8 mouse cellular contexts compared by ENCODE assay signal in the genomic region with DNA sequence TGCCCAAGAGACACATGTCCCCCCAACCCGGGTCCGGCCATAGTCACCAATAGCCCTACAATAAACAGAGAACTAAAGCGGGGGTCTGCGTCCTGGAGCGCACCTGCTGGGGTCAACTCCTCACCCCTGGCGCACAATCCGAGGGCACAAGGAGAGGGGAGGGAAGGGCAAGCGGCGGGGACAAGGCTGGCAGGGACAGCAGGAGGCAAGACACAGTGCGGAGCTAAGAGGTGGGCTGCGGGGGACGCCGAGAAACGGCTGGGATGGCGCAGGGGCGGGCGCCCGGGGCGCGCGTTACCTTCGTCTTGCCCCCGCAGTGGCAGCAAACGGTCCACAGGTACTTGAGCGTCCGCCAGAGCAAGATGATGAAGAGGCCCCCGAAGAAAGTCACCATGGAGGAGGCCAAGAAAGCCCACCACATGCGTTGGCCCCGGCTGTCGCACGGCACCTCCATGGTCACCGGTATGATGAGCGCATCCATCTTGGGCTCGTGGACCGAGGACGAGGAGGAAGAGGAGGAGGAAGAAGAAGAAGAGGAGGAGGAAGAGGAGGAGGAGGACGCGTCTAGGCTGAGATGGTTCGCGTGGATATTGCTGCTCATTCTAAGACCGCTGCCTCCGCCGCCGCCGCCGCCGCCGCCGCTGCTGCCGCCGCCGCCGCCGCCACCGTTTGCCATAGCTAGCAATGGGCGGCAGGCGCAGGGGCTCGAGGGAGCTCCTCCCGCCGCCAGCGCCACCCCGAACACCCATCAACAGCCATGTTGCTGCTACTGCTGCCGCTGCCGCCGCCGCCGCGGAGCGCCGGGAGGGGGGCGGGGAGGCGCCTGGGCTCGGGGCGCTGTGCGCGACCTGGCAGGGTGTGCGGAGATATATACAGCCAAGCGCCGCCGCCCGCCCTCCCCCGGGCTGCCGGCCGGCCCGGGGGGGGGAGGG. TPM values are rescaled to one million over a fixed set of nuclear protein-coding genes. Genes with fewer than 3 reads are reported as not detected.
DNase-seq lines count a peak whose midpoint lies in the region; ATAC-seq and TF ChIP-seq lines count a peak whose summit lies in the region.

No protein-coding gene starts in this region.

- no peaks in the 10 kb centered on the region for H3K36me3 ChIP-seq in thymus, adult 2 months (ENCODE audit: control insufficient read depth, insufficient read depth, low read length)
- H3K36me3 ChIP-seq in embryonic facial prominence, embryonic 15.5 days, result no peaks in the 10 kb centered on the region
- no peaks in the 10 kb centered on the region for H3K36me3 ChIP-seq in hindbrain, embryonic 10.5 days
- no peaks in the 10 kb centered on the region for H3K36me3 ChIP-seq in lung, embryonic 16.5 days (ENCODE audit: control insufficient read depth, insufficient read depth, low read length)

- no peak for TF ChIP-seq POLR2A in thymus, adult 2 months (IDR thresholded peaks at IDR 0.05; ENCODE audit: control insufficient read depth, extremely low read depth, insufficient read depth, low read length, poor library complexity)

- peak overlapping the region; percentile 13; the same call in 1 of the 2 replicates for H3K4me3 ChIP-seq in thymus, adult 2 months (ENCODE audit: control insufficient read depth, insufficient read depth, low read length)
- peak overlapping the region; percentile 76 for H3K4me3 ChIP-seq in embryonic facial prominence, embryonic 15.5 days (replicated peaks)
- H3K4me3 ChIP-seq in hindbrain, embryonic 10.5 days, result peak overlapping the region; percentile 66
- peak overlapping the region; percentile 67 for H3K4me3 ChIP-seq in lung, embryonic 16.5 days (ENCODE audit: low read length)

- 6% methylated on average over 74 of the region's 85 CpGs for WGBS in thymus, adult 2 months
- WGBS in embryonic facial prominence, embryonic 15.5 days, result under 1% methylated on average over 61 of the region's 85 CpGs
- WGBS in hindbrain, embryonic 10.5 days, result under 1% methylated on average over 58 of the region's 85 CpGs
- WGBS in lung, embryonic 16.5 days, result 1% methylated on average over 62 of the region's 85 CpGs

- H3K4me2 ChIP-seq in embryonic facial prominence, embryonic 15.5 days (replicated peaks), result peak overlapping the region; percentile 98
- peak overlapping the region; percentile 99 for H3K4me2 ChIP-seq in lung, embryonic 16.5 days (ENCODE audit: low read depth, low read length)

- H3K9ac ChIP-seq in embryonic facial prominence, embryonic 15.5 days, result peak overlapping the region; percentile 39
- H3K9ac ChIP-seq in lung, embryonic 16.5 days (ENCODE audit: low read length), result peak overlapping the region; percentile 56

- no peaks in the 10 kb centered on the region; the same call in 1 of the 2 replicates for H3K27me3 ChIP-seq in thymus, adult 2 months (ENCODE audit: control insufficient read depth, insufficient read depth, low read length)
- peaks cover 61% of the 10 kb centered on the region for H3K27me3 ChIP-seq in embryonic facial prominence, embryonic 15.5 days
- peaks cover 77% of the 10 kb centered on the region for H3K27me3 ChIP-seq in hindbrain, embryonic 10.5 days (ENCODE audit: insufficient read depth, poor library complexity, severe bottlenecking)
- H3K27me3 ChIP-seq in lung, embryonic 16.5 days (ENCODE audit: control insufficient read depth, insufficient read depth, low read depth, low read length), result peaks cover 70% of the 10 kb centered on the region

- DNase-seq in thymus, adult 2 months, result no peak
- DNase-seq in thymus, adult 18-20 months, result no peak
- DNase-seq in hindbrain, embryonic 10.5 days (ENCODE audit: low spot score), result peak; percentile 67
- peak; percentile 71 to 75 for DNase-seq in layer of hippocampus, postnatal 14 days (ENCODE audit: low spot score in 2 of 2)
- DNase-seq in right cerebral cortex, adult 18-20 months, result peak; percentile 75
- DNase-seq in spleen, postnatal 36 days (ENCODE audit: low spot score in 2 of 2), result no peak

- ATAC-seq in embryonic facial prominence, embryonic 15.5 days (ENCODE audit: insufficient number of reproducible peaks, low FRiP score, low TSS enrichment, low read depth), result peak; percentile 6; the same call in 1 of the 2 replicates
- ATAC-seq in lung, embryonic 16.5 days (ENCODE audit: low read depth), result peak; percentile 10; the same call in 1 of the 2 replicates

- H3K27ac ChIP-seq in thymus, adult 2 months (ENCODE audit: control insufficient read depth, insufficient read depth, low read length), result no peak overlapping the region
- no peak overlapping the region for H3K27ac ChIP-seq in embryonic facial prominence, embryonic 15.5 days (replicated peaks)
- peak overlapping the region; percentile 84 for H3K27ac ChIP-seq in hindbrain, embryonic 10.5 days
- H3K27ac ChIP-seq in lung, embryonic 16.5 days (ENCODE audit: low read length), result no peak overlapping the region

- H3K9me3 ChIP-seq in embryonic facial prominence, embryonic 15.5 days (replicated peaks), result no peaks in the 10 kb centered on the region
- H3K9me3 ChIP-seq in hindbrain, embryonic 10.5 days, result no peaks in the 10 kb centered on the region
- H3K9me3 ChIP-seq in lung, embryonic 16.5 days (ENCODE audit: control insufficient read depth, low read length), result no peaks in the 10 kb centered on the region

- no peak for TF ChIP-seq CTCF in thymus, adult 2 months (IDR thresholded peaks at IDR 0.05; ENCODE audit: borderline replicate concordance, control insufficient read depth, extremely low read depth, insufficient read depth, low read length, poor library complexity)

- no peaks in the 10 kb centered on the region for H3K4me1 ChIP-seq in thymus, adult 2 months (replicated peaks; ENCODE audit: control insufficient read depth, insufficient read depth, low read length)
- H3K4me1 ChIP-seq in embryonic facial prominence, embryonic 15.5 days, result peaks cover 18% of the 10 kb centered on the region
- peaks cover 15% of the 10 kb centered on the region for H3K4me1 ChIP-seq in hindbrain, embryonic 10.5 days (replicated peaks)
- H3K4me1 ChIP-seq in lung, embryonic 16.5 days (replicated peaks; ENCODE audit: control insufficient read depth, insufficient read depth, low read length), result peaks cover 7% of the 10 kb centered on the region; the same call in 1 of the 2 replicates

RNA-seq across cellular contexts. Expression of a gene that starts 10.6 kb away (rescaled TPM):
- polyA plus RNA-seq in thymus, adult 2 months (2012; rRNA removed), result 4.9 and 5.1 TPM in 2 replicates
- 6.5 and 8.1 TPM in 2 replicates for polyA plus RNA-seq in embryonic facial prominence, embryonic 15.5 days (2015; fragmentation: Nextera tagmentation; extraction: Ambion mirVana)
- 0.68 and 1.1 TPM in 2 replicates for polyA plus RNA-seq in hindbrain, embryonic 10.5 days (2016; fragmentation: Nextera tagmentation; extraction: Ambion mirVana)
- 100 to 1,000 TPM; 133 to 151 TPM for total RNA-seq in layer of hippocampus, postnatal 14 days (2021)
- polyA plus RNA-seq in lung, embryonic 16.5 days (2015; fragmentation: Nextera tagmentation; extraction: Ambion mirVana), result 1.0 and 1.3 TPM in 2 replicates

Comparison
In these comparisons a context has a peak if more than half of its experiments do, and no peak if none do; other contexts are left out.
1. DNase-seq: peak in hindbrain, embryonic 10.5 days (single experiment), layer of hippocampus, postnatal 14 days (2 of 2) and right cerebral cortex, adult 18-20 months (single experiment); none in thymus, adult 2 months (single experiment), thymus, adult 18-20 months (0 of 2) and spleen, postnatal 36 days (0 of 2).
2. H3K4me3 ChIP-seq: peak in every context shown above with its lines; median percentile 76 in embryonic facial prominence, embryonic 15.5 days; 67 in lung, embryonic 16.5 days; 66 in hindbrain, embryonic 10.5 days; 13 in thymus, adult 2 months.